Mouse (Mus musculus): ENCODE results near the gene Tet3. TPM values are rescaled to one million over a fixed set of nuclear protein-coding genes. Genes with fewer than 3 reads are reported as not detected.
A peak's percentile ranks its signal among the peaks of the same experiment; 100 is the strongest.

The Tet3 gene
- polyA plus RNA-seq, 1 experiment from 2014 or later = 67.0 TPM

GRCm38 (mm10) chr6:83415356-83415940 lies 43.4 kb downstream of the Tet3 start:
- Histone ChIP-seq H3K9me3 (ENCODE audit: control insufficient read depth, low read length) (no peaks in the 10 kb centered on the region), H3K4me1 (ENCODE audit: control insufficient read depth, insufficient read depth, low read length) (peaks cover 56% of the 10 kb centered on the region), H3K4me2 (ENCODE audit: low read depth, low read length) (no peak overlapping the region), H3K27ac (ENCODE audit: low read depth, low read length) (no peak overlapping the region), H3K9ac (replicated peaks; ENCODE audit: low read depth, low read length) (no peak overlapping the region), H3K36me3 (ENCODE audit: control insufficient read depth, insufficient read depth, low read length) (no peaks in the 10 kb centered on the region), H3K4me3 (ENCODE audit: low read depth, low read length) (no peak overlapping the region), H3K27me3 (ENCODE audit: control insufficient read depth, insufficient read depth, low read length) (no peaks in the 10 kb centered on the region)
- ATAC-seq (ENCODE audit: low read depth) = no peak
- 86% methylated on average over 12 of the region's 12 CpGs for WGBS

- no peaks in the 10 kb centered on the region for H3K9me3 ChIP-seq (ENCODE audit: control insufficient read depth, low read length)
- WGBS = 70% methylated on average over 9 of the region's 9 CpGs
- H3K9ac ChIP-seq (replicated peaks; ENCODE audit: low read depth, low read length) = no peak overlapping the region
- no peak overlapping the region for H3K4me2 ChIP-seq (ENCODE audit: low read depth, low read length)
- no peak overlapping the region for H3K4me3 ChIP-seq (ENCODE audit: low read depth, low read length)
- no peaks in the 10 kb centered on the region for H3K36me3 ChIP-seq (ENCODE audit: control insufficient read depth, insufficient read depth, low read length)
- ATAC-seq (ENCODE audit: low read depth) = no peak
- H3K4me1 ChIP-seq (ENCODE audit: control insufficient read depth, insufficient read depth, low read length) = peaks cover 60% of the 10 kb centered on the region
- H3K27ac ChIP-seq (ENCODE audit: low read depth, low read length) = 0 out of 2 replicates have a peak overlapping the region, but pooled peaks have one; percentile 25
- no peaks in the 10 kb centered on the region for H3K27me3 ChIP-seq (ENCODE audit: control insufficient read depth, insufficient read depth, low read length)
Observed at GRCm38 (mm10) chr6:83414601-83415355, 44.1 kb downstream of the Tet3 start.

- 25% methylated on average over 1 of the region's 1 CpGs for WGBS
- ATAC-seq (ENCODE audit: low read depth) = no peak
- no peak overlapping the region for H3K27ac ChIP-seq (ENCODE audit: low read depth, low read length)
Observed at GRCm38 (mm10) chr6:83413686-83414085, 45.2 kb downstream of the Tet3 start.

DNA sequence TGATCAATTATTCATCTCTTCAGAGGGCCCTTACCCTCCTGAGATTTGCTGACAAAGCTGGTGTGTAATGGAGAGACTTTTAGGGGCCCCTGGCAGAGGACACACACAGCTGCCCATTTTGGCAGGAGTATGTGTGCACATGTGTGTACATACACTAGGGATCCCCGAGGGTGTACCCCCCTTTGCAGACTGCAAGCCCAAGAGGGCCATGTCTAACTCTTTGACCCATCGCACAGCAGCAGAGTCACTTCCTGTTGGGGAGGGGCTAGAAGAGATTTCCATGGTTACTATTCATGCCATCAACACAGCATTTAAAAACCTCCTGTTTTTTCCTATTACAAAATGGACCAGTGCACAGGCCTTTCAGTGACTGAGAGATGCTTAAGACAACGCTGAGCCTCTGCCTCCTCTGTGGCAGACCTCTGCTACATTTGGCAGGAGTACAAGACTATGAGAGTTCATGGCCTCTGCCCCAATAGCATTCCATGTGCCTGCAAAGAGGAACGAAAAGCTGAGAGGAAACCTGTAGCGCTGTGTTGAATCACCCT lies 46.0 kb downstream of the Tet3 start:
- Histone ChIP-seq H3K27ac (ENCODE audit: low read depth, low read length) (peak overlapping the region; percentile 69), H3K4me2 (ENCODE audit: low read depth, low read length) (no peak overlapping the region), H3K9me3 (ENCODE audit: control insufficient read depth, low read length) (no peaks in the 10 kb centered on the region), H3K4me3 (ENCODE audit: low read depth, low read length) (no peak overlapping the region), H3K4me1 (ENCODE audit: control insufficient read depth, insufficient read depth, low read length) (peaks cover 54% of the 10 kb centered on the region), H3K9ac (replicated peaks; ENCODE audit: low read depth, low read length) (no peak overlapping the region), H3K36me3 (ENCODE audit: control insufficient read depth, insufficient read depth, low read length) (no peaks in the 10 kb centered on the region), H3K27me3 (ENCODE audit: control insufficient read depth, insufficient read depth, low read length) (no peaks in the 10 kb centered on the region)
- WGBS = 36% methylated on average over 5 of the region's 5 CpGs
- peak; percentile 86 for ATAC-seq (ENCODE audit: low read depth)

More at GRCm38 (mm10) chr6:83413686-83414085, 45.2 kb downstream of the Tet3 start:
- Histone ChIP-seq H3K4me1 (ENCODE audit: control insufficient read depth, insufficient read depth, low read length) (peaks cover 60% of the 10 kb centered on the region), H3K9me3 (ENCODE audit: control insufficient read depth, low read length) (no peaks in the 10 kb centered on the region), H3K4me2 (ENCODE audit: low read depth, low read length) (no peak overlapping the region), H3K4me3 (ENCODE audit: low read depth, low read length) (no peak overlapping the region), H3K27me3 (ENCODE audit: control insufficient read depth, insufficient read depth, low read length) (no peaks in the 10 kb centered on the region), H3K9ac (replicated peaks; ENCODE audit: low read depth, low read length) (no peak overlapping the region), H3K36me3 (ENCODE audit: control insufficient read depth, insufficient read depth, low read length) (no peaks in the 10 kb centered on the region)

GRCm38 (mm10) chr6:83412362-83412853 lies 46.5 kb downstream of the Tet3 start:
- Histone ChIP-seq H3K4me3 (ENCODE audit: low read depth, low read length) (no peak overlapping the region), H3K9me3 (ENCODE audit: control insufficient read depth, low read length) (no peaks in the 10 kb centered on the region), H3K27me3 (ENCODE audit: control insufficient read depth, insufficient read depth, low read length) (no peaks in the 10 kb centered on the region), H3K4me1 (ENCODE audit: control insufficient read depth, insufficient read depth, low read length) (peaks cover 52% of the 10 kb centered on the region), H3K9ac (replicated peaks; ENCODE audit: low read depth, low read length) (no peak overlapping the region), H3K4me2 (ENCODE audit: low read depth, low read length) (no peak overlapping the region), H3K36me3 (ENCODE audit: control insufficient read depth, insufficient read depth, low read length) (no peaks in the 10 kb centered on the region), H3K27ac (ENCODE audit: low read depth, low read length) (peak overlapping the region; percentile 69)
- 81% methylated on average over 10 of the region's 10 CpGs for WGBS
- no peak for ATAC-seq (ENCODE audit: low read depth)

- Histone ChIP-seq H3K4me1 (ENCODE audit: control insufficient read depth, insufficient read depth, low read length) (peaks cover 46% of the 10 kb centered on the region), H3K4me2 (ENCODE audit: low read depth, low read length) (no peak overlapping the region), H3K27ac (ENCODE audit: low read depth, low read length) (peak overlapping the region; percentile 69), H3K27me3 (ENCODE audit: control insufficient read depth, insufficient read depth, low read length) (no peaks in the 10 kb centered on the region), H3K9me3 (ENCODE audit: control insufficient read depth, low read length) (no peaks in the 10 kb centered on the region), H3K36me3 (ENCODE audit: control insufficient read depth, insufficient read depth, low read length) (no peaks in the 10 kb centered on the region), H3K4me3 (ENCODE audit: low read depth, low read length) (no peak overlapping the region), H3K9ac (replicated peaks; ENCODE audit: low read depth, low read length) (no peak overlapping the region)
- no peak for ATAC-seq (ENCODE audit: low read depth)
- WGBS = 79% methylated on average over 9 of the region's 9 CpGs
Observed at GRCm38 (mm10) chr6:83411635-83412361, 47.1 kb downstream of the Tet3 start.

GRCm38 (mm10) chr6:83410046-83410706 lies 48.7 kb downstream of the Tet3 start:
- peak; percentile 23 for ATAC-seq (ENCODE audit: low read depth)

GRCm38 (mm10) chr6:83408510-83408909 lies 50.4 kb downstream of the Tet3 start:
- no peak for ATAC-seq (ENCODE audit: low read depth)
- H3K27ac ChIP-seq (ENCODE audit: low read depth, low read length) = no peak overlapping the region
- 90% methylated on average over 9 of the region's 9 CpGs for WGBS
- peaks cover 11% of the 10 kb centered on the region for H3K36me3 ChIP-seq (ENCODE audit: control insufficient read depth, insufficient read depth, low read length)
- H3K27me3 ChIP-seq (ENCODE audit: control insufficient read depth, insufficient read depth, low read length) = no peaks in the 10 kb centered on the region
- H3K4me3 ChIP-seq (ENCODE audit: low read depth, low read length) = no peak overlapping the region
- H3K9me3 ChIP-seq (ENCODE audit: control insufficient read depth, low read length) = no peaks in the 10 kb centered on the region
- H3K9ac ChIP-seq (replicated peaks; ENCODE audit: low read depth, low read length) = no peak overlapping the region
- H3K4me1 ChIP-seq (ENCODE audit: control insufficient read depth, insufficient read depth, low read length) = peaks cover 29% of the 10 kb centered on the region
- no peak overlapping the region for H3K4me2 ChIP-seq (ENCODE audit: low read depth, low read length)

More at GRCm38 (mm10) chr6:83410046-83410706, 48.7 kb downstream of the Tet3 start:
- no peak overlapping the region for H3K4me2 ChIP-seq (ENCODE audit: low read depth, low read length)
- H3K9me3 ChIP-seq (ENCODE audit: control insufficient read depth, low read length) = no peaks in the 10 kb centered on the region
- peaks cover 33% of the 10 kb centered on the region for H3K4me1 ChIP-seq (ENCODE audit: control insufficient read depth, insufficient read depth, low read length)
- 40% methylated on average over 9 of the region's 9 CpGs for WGBS
- H3K27ac ChIP-seq (ENCODE audit: low read depth, low read length) = peak overlapping the region; percentile 6; the same call in 1 of the 2 replicates
- H3K4me3 ChIP-seq (ENCODE audit: low read depth, low read length) = no peak overlapping the region
- no peaks in the 10 kb centered on the region for H3K36me3 ChIP-seq (ENCODE audit: control insufficient read depth, insufficient read depth, low read length)
- no peaks in the 10 kb centered on the region for H3K27me3 ChIP-seq (ENCODE audit: control insufficient read depth, insufficient read depth, low read length)
- H3K9ac ChIP-seq (replicated peaks; ENCODE audit: low read depth, low read length) = no peak overlapping the region
